Mouse (Mus musculus) limb, embryonic 11.5 days (tissue): Measurements from ENCODE around the gene Tia1. TPM values are rescaled to one million over a fixed set of nuclear protein-coding genes. Genes with fewer than 3 reads are reported as not detected.

ENCODE experiments used
- ATAC-seq: fragments of 200-750 bp; cut with Nextera tagmentation; 2 replicates; pipeline ENCODE4 v1.8.0; 2017; ENCODE audit warnings: low read depth; ENCODE audit not compliant: insufficient number of reproducible peaks, low FRiP score, low TSS enrichment
- DNase-seq: peaks from one replicate; pipeline ENCODE4 v3.0.0-alpha.2; 2015; ENCODE audit warnings: low spot score
- H3K27ac ChIP-seq: fragments of 300-500 bp; sonication (generic); replicated peaks from 2 replicates; pipeline ENCODE4 v1.5.1; 2014; ENCODE audit warnings: low read depth, mild to moderate bottlenecking, low read length
- H3K27me3 ChIP-seq: fragments of 300-500 bp; sonication (generic); 2 replicates; pipeline ENCODE4 v1.6.1; 2014; ENCODE audit warnings: mild to moderate bottlenecking, low read length, mixed read lengths; ENCODE audit not compliant: control insufficient read depth, insufficient read depth
- H3K36me3 ChIP-seq: fragments of 300-500 bp; sonication (generic); 2 replicates; pipeline ENCODE4 v1.6.1; 2014; ENCODE audit warnings: mild to moderate bottlenecking, low read length, moderate library complexity, mixed read lengths; ENCODE audit not compliant: control insufficient read depth, insufficient read depth
- H3K4me1 ChIP-seq: fragments of 300-500 bp; sonication (generic); 2 replicates; pipeline ENCODE4 v1.6.1; 2014; ENCODE audit warnings: low read length, mixed read lengths; ENCODE audit not compliant: control insufficient read depth, insufficient read depth
- H3K4me2 ChIP-seq: fragments of 300-500 bp; sonication (generic); 2 replicates; pipeline ENCODE4 v1.6.1; 2014; ENCODE audit warnings: low read depth, mild to moderate bottlenecking, moderate library complexity; ENCODE audit not compliant: severe bottlenecking
- H3K4me3 ChIP-seq: fragments of 300-500 bp; sonication (generic); 2 replicates; pipeline ENCODE4 v1.5.1; 2014; ENCODE audit warnings: low read depth, low read length
- H3K9ac ChIP-seq: fragments of 300-500 bp; sonication (generic); 2 replicates; pipeline ENCODE4 v1.6.1; 2014; ENCODE audit warnings: mild to moderate bottlenecking, low read length
- H3K9me3 ChIP-seq: fragments of 300-500 bp; sonication (generic); 2 replicates; pipeline ENCODE4 v1.6.1; 2016; ENCODE audit warnings: low read length; ENCODE audit not compliant: control insufficient read depth
- WGBS: fragments of 180-500 bp; shearing (Covaris S2); extraction: QIAGEN DNeasy Blood & Tissue Kit; methylation state at CpG from one replicate; pipeline ENCODE4 v1.1.7; 2014; 5-methylcytosine and 5-hydroxymethylcytosine counted together
- polyA plus RNA-seq: library from polyadenylated mRNA; unstranded; fragments of >200 nt; fragmentation: Nextera tagmentation; extraction: Ambion mirVana; gene quantifications from 2 replicates; pipeline ENCODE4 v1.2.1, GENCODE M21; 2014

Gene Tia1
- polyA plus RNA-seq, 1 experiment from 2014 or later: 246 TPM

DNA sequence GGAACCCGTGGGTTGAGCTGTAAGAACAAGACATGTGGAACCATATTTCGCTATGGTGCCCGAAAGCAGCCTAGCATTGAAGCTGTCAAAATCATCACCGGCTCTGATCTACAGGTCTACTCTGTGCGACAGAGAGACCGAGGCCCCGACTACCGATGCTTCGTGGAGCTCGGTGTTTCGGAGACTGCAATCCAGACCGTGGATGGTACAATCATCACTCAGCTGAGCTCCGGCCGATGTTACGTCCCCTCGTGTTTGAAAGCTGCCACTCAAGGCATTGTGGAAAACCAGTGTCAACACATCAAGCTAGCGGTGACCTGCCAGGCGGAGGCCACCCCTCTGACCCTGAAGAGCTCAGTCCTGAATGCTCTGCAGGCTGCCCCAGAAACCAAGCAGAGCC, 41.5 kb downstream of the Tia1 start:
- Histone ChIP-seq H3K27me3 (no peaks in the 10 kb centered on the region), H3K36me3 (peaks cover 7% of the 10 kb centered on the region; the same call in 1 of the 2 replicates), H3K9ac (no peak overlapping the region), H3K9me3 (no peaks in the 10 kb centered on the region), H3K4me1 (no peaks in the 10 kb centered on the region), H3K27ac (no peak overlapping the region), H3K4me3 (no peak overlapping the region), H3K4me2 (no peak overlapping the region)
- no peak for DNase-seq
- ATAC-seq: no peak
- WGBS: 94% methylated on average over 18 of the region's 18 CpGs

GRCm38 (mm10) chr6:86446927-86447568, 43.0 kb downstream of the Tia1 start:
- Histone ChIP-seq H3K36me3 (peaks cover 7% of the 10 kb centered on the region; the same call in 1 of the 2 replicates), H3K4me3 (no peak overlapping the region), H3K4me2 (no peak overlapping the region), H3K9me3 (no peaks in the 10 kb centered on the region), H3K4me1 (no peaks in the 10 kb centered on the region), H3K27me3 (no peaks in the 10 kb centered on the region), H3K9ac (no peak overlapping the region), H3K27ac (no peak overlapping the region)
- DNase-seq (no peak), ATAC-seq (no peak)
- 86% methylated on average over 1 of the region's 1 CpGs for WGBS

DNA sequence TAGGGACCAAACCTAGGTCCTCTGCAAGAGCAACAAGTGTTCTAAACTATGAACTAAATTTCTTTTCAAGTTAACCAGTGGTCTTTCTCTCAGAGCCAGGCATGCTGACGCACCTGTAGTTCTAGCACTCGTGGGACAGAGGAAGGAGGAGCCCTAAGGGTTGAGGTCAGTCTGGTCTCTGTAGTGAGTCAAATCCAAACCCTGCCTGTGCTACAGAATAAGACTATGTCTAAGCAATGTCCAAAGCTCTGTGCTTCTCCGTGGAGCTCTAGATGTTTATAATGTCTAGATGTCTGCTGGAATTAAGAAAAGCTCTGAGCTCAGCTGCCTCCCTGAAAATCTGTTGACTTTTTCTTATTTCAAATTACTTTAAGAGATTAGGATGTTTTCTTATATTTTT, 52.7 kb downstream of the Tia1 start:
- H3K27me3 ChIP-seq: no peaks in the 10 kb centered on the region
- no peak overlapping the region for H3K9ac ChIP-seq
- H3K9me3 ChIP-seq: no peaks in the 10 kb centered on the region
- H3K4me3 ChIP-seq: no peak overlapping the region
- no peak overlapping the region for H3K4me2 ChIP-seq
- H3K27ac ChIP-seq: no peak overlapping the region
- H3K36me3 ChIP-seq: peaks cover 5% of the 10 kb centered on the region; the same call in 1 of the 2 replicates
- ATAC-seq (no peak), DNase-seq (no peak)
- 86% methylated on average over 3 of the region's 3 CpGs for WGBS
- no peaks in the 10 kb centered on the region for H3K4me1 ChIP-seq

GRCm38 (mm10) chr6:86463079-86463478, 59.1 kb downstream of the Tia1 start:
- no peaks in the 10 kb centered on the region for H3K27me3 ChIP-seq
- no peak overlapping the region for H3K9ac ChIP-seq
- ATAC-seq (no peak), DNase-seq (no peak)
- H3K27ac ChIP-seq: no peak overlapping the region
- H3K4me3 ChIP-seq: no peak overlapping the region
- peaks cover 5% of the 10 kb centered on the region; the same call in 1 of the 2 replicates for H3K36me3 ChIP-seq
- H3K4me1 ChIP-seq: no peaks in the 10 kb centered on the region
- 92% methylated on average over 3 of the region's 3 CpGs for WGBS
- no peaks in the 10 kb centered on the region for H3K9me3 ChIP-seq
- H3K4me2 ChIP-seq: no peak overlapping the region

DNA sequence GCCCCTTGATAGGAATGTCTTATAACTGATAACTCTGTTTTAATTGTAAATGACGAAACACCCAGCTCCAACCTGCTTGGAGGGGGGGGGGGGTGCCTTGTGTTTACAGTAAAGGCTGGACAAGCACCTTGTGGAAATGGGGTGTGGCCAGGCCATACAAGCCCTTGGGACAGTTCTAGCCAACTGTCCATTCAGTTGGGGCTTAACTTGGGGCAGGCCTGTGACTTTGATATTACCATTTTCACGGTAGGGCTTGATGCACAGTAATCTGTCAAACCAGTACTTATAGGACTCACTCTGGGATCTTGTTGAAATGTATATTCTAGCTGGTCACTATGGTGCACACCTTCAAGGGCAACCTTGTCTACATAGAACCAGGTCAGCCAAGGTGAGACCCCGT, 67.3 kb downstream of the Tia1 start:
- Histone ChIP-seq H3K9ac (no peak overlapping the region), H3K27me3 (no peaks in the 10 kb centered on the region), H3K9me3 (no peaks in the 10 kb centered on the region), H3K4me2 (peak overlapping the region; percentile 65), H3K4me1 (peaks cover 9% of the 10 kb centered on the region), H3K27ac (no peak overlapping the region), H3K36me3 (no peaks in the 10 kb centered on the region), H3K4me3 (peak overlapping the region; percentile 31; the same call in 1 of the 2 replicates)
- ATAC-seq (no peak), DNase-seq (no peak)
- 87% methylated on average over 3 of the region's 3 CpGs for WGBS

GRCm38 (mm10) chr6:86471760-86472099, 67.7 kb downstream of the Tia1 start:
- Histone ChIP-seq H3K4me2 (peak overlapping the region; percentile 65), H3K4me3 (peak overlapping the region; percentile 31), H3K27ac (peak overlapping the region; percentile 56; the same call in 1 of the 2 replicates), H3K9ac (peak overlapping the region; percentile 60), H3K4me1 (peaks cover 9% of the 10 kb centered on the region), H3K27me3 (no peaks in the 10 kb centered on the region), H3K9me3 (no peaks in the 10 kb centered on the region), H3K36me3 (no peaks in the 10 kb centered on the region)
- ATAC-seq (peak; percentile 14; the same call in 1 of the 2 replicates), DNase-seq (no peak)
- 28% methylated on average over 9 of the region's 9 CpGs for WGBS

GRCm38 (mm10) chr6:86472100-86472955, 68.3 kb downstream of the Tia1 start:
- Histone ChIP-seq H3K27me3 (no peaks in the 10 kb centered on the region), H3K9ac (peak overlapping the region; percentile 60), H3K9me3 (no peaks in the 10 kb centered on the region), H3K4me1 (peaks cover 9% of the 10 kb centered on the region), H3K27ac (peak overlapping the region; percentile 82), H3K4me2 (peak overlapping the region; percentile 65), H3K36me3 (no peaks in the 10 kb centered on the region), H3K4me3 (peak overlapping the region; percentile 31)
- under 1% methylated on average over 56 of the region's 56 CpGs for WGBS
- DNase-seq: peak; percentile 100
- peak; percentile 92 for ATAC-seq

DNA sequence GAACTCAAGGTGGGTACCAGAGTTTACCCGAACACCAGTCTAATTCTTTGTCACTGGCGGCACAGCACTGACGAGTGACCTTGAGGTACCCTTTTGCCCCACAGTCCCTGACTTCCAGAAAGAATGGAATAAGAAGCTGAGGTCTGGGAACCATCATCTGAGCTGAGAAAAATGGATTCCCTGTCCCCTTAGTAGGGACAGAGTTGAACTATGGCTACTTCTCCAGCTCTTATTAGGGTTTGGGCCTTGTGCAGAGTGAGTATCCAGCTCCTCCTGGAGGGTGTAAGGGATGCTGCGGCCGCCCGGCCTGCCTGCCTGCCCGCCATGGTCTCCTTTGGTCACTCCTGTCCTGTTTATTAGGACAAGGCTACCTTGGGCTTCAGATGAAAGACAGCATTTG, 69.1 kb downstream of the Tia1 start:
- DNase-seq (peak; percentile 43), ATAC-seq (no peak)
- Histone ChIP-seq H3K36me3 (no peaks in the 10 kb centered on the region), H3K27me3 (no peaks in the 10 kb centered on the region), H3K4me2 (peak overlapping the region; percentile 65), H3K4me3 (peak overlapping the region; percentile 31), H3K4me1 (peaks cover 13% of the 10 kb centered on the region), H3K9me3 (no peaks in the 10 kb centered on the region), H3K9ac (peak overlapping the region; percentile 57), H3K27ac (peak overlapping the region; percentile 82)
- 60% methylated on average over 7 of the region's 7 CpGs for WGBS
